Mouse (Mus musculus) cerebellum, postnatal 36 days (tissue): Measurements from ENCODE around the gene Psmd1.
"Not testable (repeated sequence)": the region's sequence is repeated elsewhere in the genome, so short reads cannot be mapped to it uniquely, and the experiment has no call there.

Experiments used
- DNase-seq, 2 experiments: peaks; one replicate each; pipeline ENCODE4 v3.0.0; 2021 to 2022; ENCODE audit warnings: mixed read lengths in 2 of 2

The Psmd1 gene

GRCm38 (mm10) chr1:86064271-86064991 lies at the start of gene Psmd1:
Gene Psmd1 (plus strand): TSS chr1:86064387.
- peak; percentile 88 to 94 for DNase-seq

DNA sequence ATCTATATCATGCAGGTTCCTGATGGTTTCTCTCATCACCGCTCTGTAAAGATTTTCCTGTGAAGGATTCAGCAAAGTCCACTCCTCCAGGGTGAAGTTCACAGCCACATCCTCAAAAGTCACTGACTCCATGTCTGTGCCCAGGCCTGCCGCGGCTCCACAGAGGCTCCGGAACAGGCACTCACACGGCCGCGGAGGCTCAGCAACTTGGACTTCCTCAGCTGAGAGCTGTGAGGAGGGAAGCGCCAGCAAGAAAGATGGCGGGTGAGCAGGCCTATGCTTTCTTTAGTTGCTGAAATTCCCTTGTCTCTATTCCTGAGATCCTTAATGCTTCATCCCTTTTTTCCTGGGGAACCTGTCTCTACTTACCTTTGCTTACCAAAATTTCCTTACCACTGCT lies 48.4 kb upstream of the Psmd1 start:
- DNase-seq: not testable (repeated sequence)

DNA sequence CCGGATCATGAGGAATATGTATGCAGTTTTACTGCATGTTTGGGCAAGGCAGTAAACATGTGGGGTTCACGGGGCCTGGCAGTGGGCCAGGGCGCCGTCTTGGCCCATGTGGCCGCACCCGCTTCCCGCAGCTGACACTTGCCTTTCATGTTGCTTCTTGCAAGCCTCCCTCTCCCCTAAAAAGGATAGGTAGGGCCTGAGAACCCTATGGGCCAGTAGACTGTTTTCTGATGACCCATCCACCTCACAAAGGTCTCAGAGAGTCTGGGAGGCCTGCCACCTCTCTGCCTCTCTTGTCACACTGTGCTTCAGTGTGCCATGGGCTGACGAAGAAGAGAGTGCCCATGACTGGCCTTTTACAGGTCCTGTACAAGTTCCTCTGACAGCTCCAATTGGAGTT lies 47.7 kb upstream of the Psmd1 start, which contains the start of gene Spata3:
Gene Spata3 (plus strand): TSS at position 301 of the 400 bp plus-strand sequence.
- DNase-seq: no peak

DNA sequence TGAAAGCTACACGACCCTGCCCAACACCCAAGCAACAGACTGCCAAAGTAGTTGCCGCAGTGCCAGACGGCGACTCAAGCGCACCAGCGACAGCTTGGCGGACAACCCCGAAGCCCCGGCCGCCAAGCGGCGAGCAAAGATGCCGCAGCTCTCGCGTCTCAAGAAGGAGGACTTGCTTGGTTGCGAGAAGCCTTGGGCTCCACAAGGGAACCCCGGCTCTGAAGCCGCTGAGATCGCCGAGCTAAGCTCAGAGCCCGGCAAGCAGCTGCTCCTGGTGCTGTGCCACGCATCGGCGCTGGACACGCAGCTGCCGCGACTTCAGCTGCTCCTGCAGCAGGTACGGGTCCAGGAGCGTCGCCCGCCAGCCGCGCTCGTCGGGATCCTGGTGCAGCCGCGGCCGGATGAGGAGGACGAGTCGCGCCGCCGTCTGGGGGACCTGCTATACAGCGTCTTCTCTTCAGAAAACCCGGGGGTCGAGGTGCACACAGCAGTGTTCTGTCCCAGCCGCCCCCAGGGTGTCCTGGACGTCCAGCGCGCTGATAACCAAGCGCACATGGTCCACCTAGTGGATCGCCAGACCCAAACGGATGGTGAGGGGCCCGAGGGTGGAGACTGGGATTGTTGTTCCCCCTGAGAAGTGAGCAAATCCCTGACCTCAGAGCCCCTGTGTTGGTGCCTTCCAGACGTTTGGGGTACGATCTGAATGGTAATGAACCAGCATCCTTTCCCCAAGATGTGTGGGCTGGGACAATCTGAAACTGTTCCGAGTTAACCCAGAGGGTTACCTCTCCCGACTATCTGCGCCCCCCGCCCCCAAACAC lies 45.7 kb upstream of the Psmd1 start:
- peak; percentile 50 to 51 for DNase-seq

DNA sequence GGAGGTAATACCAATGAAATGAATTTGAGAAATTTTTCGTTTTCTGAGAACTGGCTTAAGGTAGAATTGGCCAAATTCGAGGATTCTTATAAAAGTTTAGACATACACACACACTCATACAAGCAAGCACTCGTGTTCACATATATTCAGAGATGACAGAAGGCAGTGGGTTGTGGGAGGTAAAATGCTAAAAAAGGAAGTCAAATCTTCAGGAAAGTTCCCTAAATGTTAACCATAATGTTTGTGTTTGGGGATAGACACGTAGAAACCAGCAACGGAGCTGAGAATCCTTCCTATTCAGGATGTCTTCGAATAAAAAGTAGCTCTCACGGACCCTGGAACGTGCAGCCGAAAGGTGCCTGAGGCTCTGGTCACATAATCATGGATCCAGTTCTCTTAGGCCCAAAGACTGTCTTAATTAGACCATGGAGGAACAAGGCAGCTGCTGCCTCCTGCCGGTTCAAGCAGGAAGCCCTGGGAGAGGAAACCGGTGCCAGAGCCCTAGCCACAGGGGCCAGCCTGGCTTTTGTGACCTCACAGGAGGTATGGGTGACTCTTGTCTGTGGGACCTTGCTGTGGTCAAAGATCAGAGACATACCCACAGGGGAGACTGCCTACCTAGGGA lies 42.7 kb upstream of the Psmd1 start:
- DNase-seq: no peak

GRCm38 (mm10) chr1:86032273-86032987 lies 31.8 kb upstream of the Psmd1 start:
- DNase-seq: peak; percentile 30 to 33

DNA sequence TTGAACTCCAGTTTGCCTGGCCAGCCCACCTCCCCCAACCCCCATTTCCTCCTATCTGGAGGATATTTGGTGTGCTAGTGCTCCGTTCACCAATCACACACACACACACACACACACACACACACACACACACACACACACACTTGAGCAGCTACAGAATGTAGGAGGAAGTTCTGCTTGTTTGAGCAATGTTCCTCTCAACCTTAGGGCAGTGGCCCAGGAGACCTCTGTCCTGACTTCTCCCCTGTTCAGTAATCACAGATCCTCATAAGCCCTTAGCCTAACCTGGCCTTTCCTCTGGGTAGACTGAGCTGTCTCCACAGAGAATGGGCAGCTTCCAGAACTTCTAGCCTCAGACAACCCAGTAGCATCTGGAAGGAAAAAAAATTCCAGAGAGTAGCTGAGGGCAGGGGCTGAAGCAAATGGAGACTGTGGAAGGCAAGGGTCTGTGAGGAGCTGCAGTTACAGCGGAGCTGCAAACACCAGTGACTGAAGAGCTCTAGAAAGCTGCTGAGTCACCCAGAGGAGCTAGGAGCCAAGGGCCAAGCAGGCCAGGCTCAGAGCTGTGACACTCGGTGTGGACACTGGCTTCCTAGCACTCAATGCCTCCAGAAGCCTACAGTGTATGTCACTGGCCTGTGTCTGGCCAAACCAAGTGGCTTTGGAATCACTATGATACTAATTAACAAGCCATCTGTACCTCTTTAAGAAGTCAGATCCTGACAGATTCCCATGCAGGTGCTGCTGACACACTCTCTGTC lies 25.8 kb upstream of the Psmd1 start:
- DNase-seq: peak; percentile 48 to 51

- no peak for DNase-seq
Measured at GRCm38 (mm10) chr1:86040131-86040530, 24.1 kb upstream of the Psmd1 start.

DNA sequence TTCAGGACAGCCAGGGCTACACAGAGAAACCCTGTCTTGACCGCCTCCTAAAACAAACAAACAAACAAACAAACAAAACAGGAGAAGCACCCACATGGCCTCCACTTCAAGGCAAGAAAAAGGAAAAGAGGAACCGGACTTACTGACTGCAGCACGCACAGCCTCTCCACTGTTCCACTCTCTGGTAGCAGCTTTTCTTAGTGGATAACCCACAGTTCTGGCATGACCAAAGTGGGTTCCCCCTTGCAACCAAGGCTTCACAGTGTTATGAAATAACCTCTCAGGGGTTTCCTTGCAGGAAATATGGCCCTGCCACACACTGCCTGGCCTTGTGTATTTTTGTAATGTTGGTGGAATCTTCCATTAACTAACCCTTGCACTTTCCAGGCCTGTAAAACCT lies 23.4 kb upstream of the Psmd1 start:
- no peak for DNase-seq

- DNase-seq: no peak
Measured at GRCm38 (mm10) chr1:86045056-86045455, 19.1 kb upstream of the Psmd1 start.

DNA sequence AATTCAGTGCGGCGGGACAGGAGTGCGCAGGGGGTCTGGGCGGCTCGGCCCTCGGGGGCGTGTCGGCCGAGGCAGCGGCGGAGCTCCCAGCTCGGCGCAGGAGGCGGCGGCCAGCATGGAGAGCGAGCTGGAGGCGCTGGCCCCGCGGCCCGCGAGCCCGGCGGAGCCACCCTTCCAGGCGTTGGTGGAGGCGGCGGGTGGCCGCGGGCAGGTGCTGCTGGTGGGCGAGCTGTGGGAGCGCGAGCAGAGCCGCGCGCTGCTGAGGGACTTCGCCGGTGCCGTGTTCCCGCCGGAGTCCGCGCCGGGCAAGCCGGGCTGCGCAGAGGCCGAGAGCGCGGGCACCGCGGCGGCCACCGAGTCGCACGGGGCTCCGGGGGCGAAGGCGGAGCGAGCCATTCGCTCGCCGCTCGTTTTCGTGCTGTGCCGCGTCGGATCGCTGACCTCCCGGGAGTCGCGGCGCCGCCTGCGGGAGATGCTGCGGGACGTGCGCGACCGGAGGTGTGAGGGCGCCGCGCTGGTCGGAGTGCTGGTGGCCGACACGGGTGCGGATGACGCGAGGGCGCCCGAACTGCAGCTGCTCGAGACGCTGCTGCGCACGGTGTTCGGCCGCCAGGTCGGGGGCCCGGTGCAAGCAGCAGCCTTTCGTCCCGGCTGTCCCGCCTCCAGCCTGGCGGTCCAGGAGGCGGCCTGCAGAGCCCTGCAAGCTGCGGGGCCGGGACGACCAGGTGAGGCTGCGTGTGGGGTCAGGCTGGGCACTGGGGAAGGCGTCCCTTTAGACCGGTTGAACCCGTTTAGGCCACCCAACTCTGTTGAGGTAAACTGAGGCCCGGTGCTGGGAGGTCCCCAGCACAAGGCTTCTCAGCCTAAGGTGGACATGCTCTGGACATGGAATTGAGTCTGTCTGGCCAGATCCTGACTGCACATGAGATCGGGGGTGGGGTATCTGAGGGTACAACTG lies 18.1 kb upstream of the Psmd1 start, which contains the start of gene 2810459M11Rik:
Gene 2810459M11Rik (plus strand): TSS at position 16 of the 958 bp plus-strand sequence.
- peak; percentile 20 to 32 for DNase-seq

GRCm38 (mm10) chr1:86046833-86047563 lies 17.2 kb upstream of the Psmd1 start:
- DNase-seq: no peak

DNA sequence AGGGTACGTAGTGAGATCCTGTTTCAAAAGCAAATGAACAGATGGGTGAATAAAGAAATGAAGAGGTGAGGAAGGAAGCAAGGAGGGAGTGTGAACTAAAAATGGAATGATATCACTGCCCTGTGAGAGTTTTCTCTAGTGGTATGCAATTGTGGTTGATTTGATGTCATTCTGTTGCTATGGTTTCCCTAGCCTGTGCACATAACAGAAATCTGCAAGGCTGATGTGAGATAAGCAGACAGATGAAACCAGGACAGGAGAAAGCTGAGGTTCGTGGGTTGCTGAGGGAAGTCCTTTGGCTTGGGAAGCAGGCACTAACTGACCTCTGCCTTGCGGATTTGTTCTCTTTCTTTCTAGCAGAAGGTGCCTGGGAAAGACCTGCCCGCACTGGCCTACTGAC lies 16.0 kb upstream of the Psmd1 start:
- DNase-seq: no peak

- DNase-seq: no peak
Measured at GRCm38 (mm10) chr1:86048744-86049143, 15.4 kb upstream of the Psmd1 start.

DNA sequence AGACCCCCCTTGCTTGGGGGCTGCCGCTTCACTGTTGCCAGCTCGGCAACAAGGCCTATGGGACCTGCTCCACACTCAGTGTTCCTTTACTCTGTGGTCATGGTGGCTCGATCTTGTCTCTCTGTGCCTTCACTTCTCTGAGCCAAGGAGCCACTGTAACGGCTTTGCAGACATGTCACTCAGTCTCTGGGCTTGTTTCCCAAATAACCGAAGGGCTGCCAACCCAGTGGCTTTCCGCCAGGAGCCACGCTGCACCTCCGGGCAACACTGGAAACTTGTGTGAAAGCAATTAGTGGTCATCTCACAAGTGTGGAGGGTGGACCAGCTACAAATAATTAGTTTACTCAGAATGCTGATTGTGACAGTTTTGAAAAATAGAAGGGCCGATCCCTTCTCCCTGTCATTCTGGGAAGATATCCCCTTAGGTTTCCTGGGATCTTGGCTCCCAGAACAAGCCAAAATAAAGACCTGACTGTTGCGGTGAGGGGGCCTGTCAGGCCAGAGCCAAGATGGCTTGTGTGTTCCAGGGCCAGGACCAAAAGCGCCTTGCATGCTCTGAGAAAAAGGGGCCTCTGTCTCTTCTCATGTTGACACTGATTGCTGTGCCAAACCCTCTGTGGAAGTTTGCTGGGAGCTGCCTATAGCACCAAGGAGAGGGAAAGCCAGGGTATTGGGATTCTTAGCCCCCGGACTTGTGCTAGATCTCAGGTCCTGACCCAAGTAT lies 10.8 kb upstream of the Psmd1 start:
- peak; percentile 81 to 83 for DNase-seq

DNA sequence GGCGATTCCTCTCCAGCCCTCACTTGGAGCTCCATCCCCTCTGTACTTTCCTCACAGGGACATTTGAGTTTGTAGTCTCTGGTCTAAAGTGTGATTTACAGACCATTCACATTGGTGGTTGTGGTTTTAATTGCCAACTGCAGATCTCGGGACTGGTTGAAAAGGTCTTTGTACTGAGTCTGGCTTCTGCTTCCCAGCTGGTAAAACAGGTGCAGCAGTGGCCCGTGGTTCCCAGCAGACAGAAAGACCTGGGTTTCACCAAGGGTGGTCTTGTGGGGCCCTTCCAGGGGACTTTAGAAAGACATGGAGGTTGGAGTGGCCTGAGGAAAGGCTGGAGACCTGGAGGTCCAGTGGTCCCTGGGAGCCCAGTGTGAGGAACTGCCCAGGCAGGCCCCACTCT lies 9.2 kb upstream of the Psmd1 start:
- no peak for DNase-seq

DNA sequence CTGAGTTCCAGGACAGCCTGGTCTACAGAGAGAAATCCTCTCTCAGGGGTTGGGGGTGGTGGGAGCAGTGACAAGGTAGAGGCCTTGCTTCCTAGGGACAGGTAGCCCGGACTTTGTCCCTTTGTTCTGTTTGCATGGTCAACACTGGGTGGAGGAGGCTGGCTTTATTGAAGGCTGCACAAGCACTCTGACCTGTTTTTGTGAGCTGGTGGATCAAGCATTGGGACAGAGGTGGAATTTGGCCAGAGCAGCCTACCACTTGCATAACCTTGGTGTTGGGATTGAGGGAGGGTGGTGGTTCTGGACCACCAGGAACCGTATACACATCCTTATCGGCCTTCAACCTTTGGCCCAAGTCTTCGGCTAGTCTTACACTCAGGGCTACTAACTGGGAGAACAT lies 7.9 kb upstream of the Psmd1 start:
- DNase-seq: no peak

- DNase-seq: peak; percentile 96 to 99
Measured at GRCm38 (mm10) chr1:86058856-86059769, 5.1 kb upstream of the Psmd1 start.
